Mouse (Mus musculus): ENCODE results near the gene Rbfox3. TPM values are rescaled to one million over a fixed set of nuclear protein-coding genes. Genes with fewer than 3 reads are reported as not detected.

Gene Rbfox3
- polyA plus RNA-seq, 1 experiment from 2014 or later = 56.3 TPM

DNA sequence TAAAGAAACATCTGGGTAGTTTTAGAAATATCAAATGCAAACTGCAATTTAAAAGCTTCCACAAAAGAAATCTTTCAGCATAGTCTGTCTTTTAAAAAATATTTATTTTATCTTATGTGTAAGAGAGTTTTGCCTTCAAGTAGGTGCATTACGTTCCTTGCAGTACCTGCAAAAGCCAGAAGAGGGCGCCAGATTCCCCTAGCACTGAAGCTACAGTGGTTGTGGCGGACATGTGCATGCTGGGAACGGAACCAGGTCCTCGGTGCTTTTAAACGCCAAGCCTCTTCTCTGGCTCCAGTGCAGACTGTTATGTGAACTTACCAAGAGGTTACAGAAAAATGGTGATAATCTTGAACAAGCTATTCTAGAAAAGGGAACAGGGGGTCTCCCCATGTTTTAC is 451.1 kb downstream of the Rbfox3 start:
- no peaks in the 10 kb centered on the region for H3K4me1 ChIP-seq (replicated peaks; ENCODE audit: control insufficient read depth, insufficient read depth, low read length)
- 53% methylated on average over 6 of the region's 6 CpGs for WGBS

GRCm38 (mm10) chr11:118459536-118459935 is 451.9 kb downstream of the Rbfox3 start:
- no peaks in the 10 kb centered on the region for H3K36me3 ChIP-seq (ENCODE audit: control insufficient read depth, insufficient read depth)
- 85% methylated on average over 4 of the region's 4 CpGs for WGBS
- H3K9ac ChIP-seq (replicated peaks; ENCODE audit: low read depth, low read length) = no peak overlapping the region
- no peak overlapping the region for H3K4me3 ChIP-seq (replicated peaks; ENCODE audit: low read length)
- no peak overlapping the region for H3K4me2 ChIP-seq (ENCODE audit: low read length)
- no peaks in the 10 kb centered on the region for H3K4me1 ChIP-seq (replicated peaks; ENCODE audit: control insufficient read depth, insufficient read depth, low read length)
- no peaks in the 10 kb centered on the region for H3K9me3 ChIP-seq (ENCODE audit: control insufficient read depth, low read length)
- H3K27ac ChIP-seq (ENCODE audit: low read length) = no peak overlapping the region
- H3K27me3 ChIP-seq (replicated peaks; ENCODE audit: control insufficient read depth, insufficient read depth, low read length) = no peaks in the 10 kb centered on the region
- ATAC-seq = no peak

More for the DNA sequence above, 451.1 kb downstream of the Rbfox3 start:
- H3K4me2 ChIP-seq (ENCODE audit: low read length) = no peak overlapping the region
- no peaks in the 10 kb centered on the region for H3K36me3 ChIP-seq (ENCODE audit: control insufficient read depth, insufficient read depth)
- H3K27me3 ChIP-seq (replicated peaks; ENCODE audit: control insufficient read depth, insufficient read depth, low read length) = no peaks in the 10 kb centered on the region
- no peaks in the 10 kb centered on the region for H3K9me3 ChIP-seq (ENCODE audit: control insufficient read depth, low read length)
- no peak for ATAC-seq
- no peak overlapping the region for H3K9ac ChIP-seq (replicated peaks; ENCODE audit: low read depth, low read length)
- H3K27ac ChIP-seq (ENCODE audit: low read length) = no peak overlapping the region
- H3K4me3 ChIP-seq (replicated peaks; ENCODE audit: low read length) = no peak overlapping the region

GRCm38 (mm10) chr11:118459051-118459450 is 452.3 kb downstream of the Rbfox3 start:
- Histone ChIP-seq H3K4me2 (ENCODE audit: low read length) (no peak overlapping the region), H3K4me1 (replicated peaks; ENCODE audit: control insufficient read depth, insufficient read depth, low read length) (no peaks in the 10 kb centered on the region), H3K9me3 (ENCODE audit: control insufficient read depth, low read length) (no peaks in the 10 kb centered on the region), H3K4me3 (replicated peaks; ENCODE audit: low read length) (no peak overlapping the region), H3K9ac (replicated peaks; ENCODE audit: low read depth, low read length) (no peak overlapping the region), H3K27me3 (replicated peaks; ENCODE audit: control insufficient read depth, insufficient read depth, low read length) (no peaks in the 10 kb centered on the region), H3K27ac (ENCODE audit: low read length) (no peak overlapping the region), H3K36me3 (ENCODE audit: control insufficient read depth, insufficient read depth) (no peaks in the 10 kb centered on the region)
- 68% methylated on average over 8 of the region's 8 CpGs for WGBS
- ATAC-seq = no peak

DNA sequence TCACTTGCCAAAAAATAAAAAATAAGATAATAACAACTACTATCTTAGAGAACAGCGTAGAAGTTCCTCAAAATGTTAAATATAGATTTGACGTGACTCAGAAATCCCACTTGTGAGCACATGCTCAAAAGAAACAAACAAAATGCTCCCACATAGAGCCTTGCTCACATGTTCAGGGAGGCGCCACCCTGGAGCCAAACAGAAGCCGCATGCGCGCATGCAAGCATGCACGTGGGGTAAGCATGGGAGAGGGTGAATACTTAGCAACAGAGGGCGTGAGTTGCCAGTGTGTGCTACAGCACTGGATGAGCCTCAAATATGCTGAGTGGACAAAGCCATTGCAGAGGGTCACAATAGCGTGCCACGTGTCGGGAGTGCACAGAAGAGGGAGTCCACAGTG is 454.5 kb downstream of the Rbfox3 start:
- Histone ChIP-seq H3K36me3 (ENCODE audit: control insufficient read depth, insufficient read depth) (no peaks in the 10 kb centered on the region), H3K27ac (ENCODE audit: low read length) (no peak overlapping the region), H3K4me3 (replicated peaks; ENCODE audit: low read length) (no peak overlapping the region), H3K9me3 (ENCODE audit: control insufficient read depth, low read length) (no peaks in the 10 kb centered on the region), H3K4me1 (replicated peaks; ENCODE audit: control insufficient read depth, insufficient read depth, low read length) (no peaks in the 10 kb centered on the region), H3K27me3 (replicated peaks; ENCODE audit: control insufficient read depth, insufficient read depth, low read length) (no peaks in the 10 kb centered on the region), H3K4me2 (ENCODE audit: low read length) (no peak overlapping the region), H3K9ac (replicated peaks; ENCODE audit: low read depth, low read length) (no peak overlapping the region)
- no peak for ATAC-seq
- 70% methylated on average over 11 of the region's 11 CpGs for WGBS

DNA sequence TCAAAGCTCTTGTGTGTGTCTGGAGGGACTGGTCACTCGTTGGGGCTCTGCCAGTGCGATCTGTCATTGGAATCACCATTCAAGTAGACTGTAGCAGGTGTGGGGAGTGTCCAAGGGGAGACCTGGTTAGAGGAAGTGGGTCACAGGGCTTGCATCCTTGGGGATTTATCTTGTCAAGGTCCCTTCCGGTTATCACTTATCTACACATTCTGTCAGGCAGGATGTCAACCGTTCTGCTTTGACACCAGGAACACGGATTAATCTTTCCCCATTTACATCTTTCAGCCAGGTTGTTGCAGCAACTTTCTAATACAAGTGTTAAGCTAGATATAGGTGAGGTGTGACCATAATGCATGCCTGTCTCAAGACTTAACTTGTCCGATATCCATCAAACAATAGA is 455.6 kb downstream of the Rbfox3 start:
- no peak overlapping the region for H3K4me2 ChIP-seq (ENCODE audit: low read length)
- no peaks in the 10 kb centered on the region for H3K9me3 ChIP-seq (ENCODE audit: control insufficient read depth, low read length)
- H3K4me3 ChIP-seq (replicated peaks; ENCODE audit: low read length) = no peak overlapping the region
- no peak overlapping the region for H3K27ac ChIP-seq (ENCODE audit: low read length)
- no peaks in the 10 kb centered on the region for H3K4me1 ChIP-seq (replicated peaks; ENCODE audit: control insufficient read depth, insufficient read depth, low read length)
- no peaks in the 10 kb centered on the region for H3K27me3 ChIP-seq (replicated peaks; ENCODE audit: control insufficient read depth, insufficient read depth, low read length)
- H3K9ac ChIP-seq (replicated peaks; ENCODE audit: low read depth, low read length) = no peak overlapping the region
- no peaks in the 10 kb centered on the region for H3K36me3 ChIP-seq (ENCODE audit: control insufficient read depth, insufficient read depth)
- ATAC-seq = no peak
- WGBS = 93% methylated on average over 6 of the region's 6 CpGs

DNA sequence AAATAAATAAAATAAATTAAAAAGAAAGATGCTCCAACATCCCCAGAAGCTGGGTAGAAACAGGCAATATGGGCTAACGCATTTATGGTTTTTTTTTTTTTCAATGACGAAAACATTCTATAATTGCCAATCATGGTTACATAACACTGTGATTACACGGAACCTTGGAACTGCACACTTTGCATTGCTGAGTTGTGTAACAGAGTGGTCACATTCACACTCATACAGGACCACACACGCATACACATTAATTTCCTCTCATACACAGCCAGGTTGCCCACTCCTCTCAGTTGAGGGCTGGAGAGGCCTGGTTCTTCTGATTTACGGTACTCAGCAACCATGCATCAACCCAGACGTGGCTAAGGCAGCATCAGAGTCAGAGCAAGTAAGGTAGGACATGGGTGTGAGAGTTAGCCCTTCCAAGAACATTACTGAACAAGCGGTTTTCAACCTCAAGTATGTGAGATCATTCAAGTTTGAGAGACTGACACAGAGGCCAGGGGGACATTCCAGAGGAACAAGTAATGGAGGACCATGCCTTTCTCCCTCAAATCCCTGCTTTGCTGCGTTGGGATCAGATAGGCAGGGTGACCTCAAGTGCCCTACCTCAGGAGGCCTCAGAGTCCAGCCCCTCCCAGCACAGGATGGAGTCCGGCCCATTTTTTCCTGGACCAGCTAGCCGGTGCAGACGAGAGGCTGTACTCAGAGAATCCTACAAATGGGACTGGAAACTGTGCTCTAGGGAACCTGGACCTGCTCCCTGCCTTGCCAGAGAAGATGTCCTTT is 457.3 kb downstream of the Rbfox3 start:
- no peak for ATAC-seq
- Histone ChIP-seq H3K4me3 (replicated peaks; ENCODE audit: low read length) (no peak overlapping the region), H3K27me3 (replicated peaks; ENCODE audit: control insufficient read depth, insufficient read depth, low read length) (no peaks in the 10 kb centered on the region), H3K27ac (ENCODE audit: low read length) (no peak overlapping the region), H3K36me3 (ENCODE audit: control insufficient read depth, insufficient read depth) (no peaks in the 10 kb centered on the region), H3K4me2 (ENCODE audit: low read length) (no peak overlapping the region), H3K9me3 (ENCODE audit: control insufficient read depth, low read length) (no peaks in the 10 kb centered on the region), H3K4me1 (replicated peaks; ENCODE audit: control insufficient read depth, insufficient read depth, low read length) (no peaks in the 10 kb centered on the region), H3K9ac (replicated peaks; ENCODE audit: low read depth, low read length) (no peak overlapping the region)
- 80% methylated on average over 11 of the region's 11 CpGs for WGBS

DNA sequence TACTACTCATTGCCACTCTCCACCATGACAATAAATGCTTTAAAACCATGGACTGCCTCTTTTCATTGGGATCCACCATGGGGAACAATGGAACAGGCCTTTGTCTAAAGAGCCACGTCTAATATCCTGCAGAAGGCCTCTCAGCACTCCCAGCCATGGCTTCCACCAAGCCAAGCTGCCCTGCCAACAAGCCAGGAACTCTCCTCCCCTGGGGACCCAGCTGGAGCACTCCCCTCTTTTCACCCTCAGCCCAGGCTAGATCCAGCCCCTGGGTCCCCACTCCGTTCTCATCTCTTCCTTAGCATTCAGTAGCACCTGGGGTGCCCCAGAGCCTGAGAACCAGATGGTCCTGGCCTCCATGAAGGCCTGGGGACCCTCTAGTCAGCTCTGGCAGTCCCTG is 458.4 kb downstream of the Rbfox3 start:
- 71% methylated on average over 2 of the region's 2 CpGs for WGBS

DNA sequence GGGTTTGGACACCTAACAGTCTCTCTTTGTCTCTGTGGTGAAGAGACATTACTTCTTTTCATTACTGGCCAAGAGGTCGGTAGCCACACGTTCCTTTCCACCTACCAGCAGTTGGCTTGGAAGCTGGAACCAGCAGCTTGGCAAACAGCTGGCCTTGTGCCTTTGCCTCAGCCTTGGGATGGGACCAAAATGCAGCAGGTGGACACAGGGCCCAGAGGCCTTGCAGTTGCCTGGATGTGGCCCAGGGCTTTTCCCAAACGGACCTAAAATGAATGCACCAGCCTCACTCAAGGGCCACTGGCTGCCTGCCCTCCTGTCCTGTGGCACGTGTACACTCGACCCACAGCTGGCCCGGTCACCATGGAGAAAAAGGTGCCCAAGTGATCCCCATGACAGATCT is 460.2 kb downstream of the Rbfox3 start:
- no peak overlapping the region for H3K4me3 ChIP-seq (replicated peaks; ENCODE audit: low read length)
- ATAC-seq = no peak
- H3K9ac ChIP-seq (replicated peaks; ENCODE audit: low read depth, low read length) = no peak overlapping the region
- H3K27ac ChIP-seq (ENCODE audit: low read length) = no peak overlapping the region
- no peaks in the 10 kb centered on the region for H3K9me3 ChIP-seq (ENCODE audit: control insufficient read depth, low read length)
- no peaks in the 10 kb centered on the region for H3K36me3 ChIP-seq (ENCODE audit: control insufficient read depth, insufficient read depth)
- no peak overlapping the region for H3K4me2 ChIP-seq (ENCODE audit: low read length)
- H3K27me3 ChIP-seq (replicated peaks; ENCODE audit: control insufficient read depth, insufficient read depth, low read length) = no peaks in the 10 kb centered on the region
- WGBS = 85% methylated on average over 6 of the region's 6 CpGs
- no peaks in the 10 kb centered on the region for H3K4me1 ChIP-seq (replicated peaks; ENCODE audit: control insufficient read depth, insufficient read depth, low read length)

More for the DNA sequence above, 458.4 kb downstream of the Rbfox3 start:
- H3K9me3 ChIP-seq (ENCODE audit: control insufficient read depth, low read length) = no peaks in the 10 kb centered on the region
- no peaks in the 10 kb centered on the region for H3K36me3 ChIP-seq (ENCODE audit: control insufficient read depth, insufficient read depth)
- no peaks in the 10 kb centered on the region for H3K27me3 ChIP-seq (replicated peaks; ENCODE audit: control insufficient read depth, insufficient read depth, low read length)
- no peak overlapping the region for H3K4me2 ChIP-seq (ENCODE audit: low read length)
- no peak overlapping the region for H3K9ac ChIP-seq (replicated peaks; ENCODE audit: low read depth, low read length)
- no peak overlapping the region for H3K4me3 ChIP-seq (replicated peaks; ENCODE audit: low read length)
- no peak for ATAC-seq
- no peak overlapping the region for H3K27ac ChIP-seq (ENCODE audit: low read length)
- no peaks in the 10 kb centered on the region for H3K4me1 ChIP-seq (replicated peaks; ENCODE audit: control insufficient read depth, insufficient read depth, low read length)

GRCm38 (mm10) chr11:118448385-118448784 is 463.0 kb downstream of the Rbfox3 start:
- H3K4me2 ChIP-seq (ENCODE audit: low read length) = no peak overlapping the region
- no peak for ATAC-seq
- H3K4me1 ChIP-seq (replicated peaks; ENCODE audit: control insufficient read depth, insufficient read depth, low read length) = no peaks in the 10 kb centered on the region
- 82% methylated on average over 8 of the region's 8 CpGs for WGBS
- H3K4me3 ChIP-seq (replicated peaks; ENCODE audit: low read length) = no peak overlapping the region
- no peaks in the 10 kb centered on the region for H3K27me3 ChIP-seq (replicated peaks; ENCODE audit: control insufficient read depth, insufficient read depth, low read length)
- H3K27ac ChIP-seq (ENCODE audit: low read length) = no peak overlapping the region
- H3K9ac ChIP-seq (replicated peaks; ENCODE audit: low read depth, low read length) = no peak overlapping the region
- H3K36me3 ChIP-seq (ENCODE audit: control insufficient read depth, insufficient read depth) = no peaks in the 10 kb centered on the region
- no peaks in the 10 kb centered on the region for H3K9me3 ChIP-seq (ENCODE audit: control insufficient read depth, low read length)

DNA sequence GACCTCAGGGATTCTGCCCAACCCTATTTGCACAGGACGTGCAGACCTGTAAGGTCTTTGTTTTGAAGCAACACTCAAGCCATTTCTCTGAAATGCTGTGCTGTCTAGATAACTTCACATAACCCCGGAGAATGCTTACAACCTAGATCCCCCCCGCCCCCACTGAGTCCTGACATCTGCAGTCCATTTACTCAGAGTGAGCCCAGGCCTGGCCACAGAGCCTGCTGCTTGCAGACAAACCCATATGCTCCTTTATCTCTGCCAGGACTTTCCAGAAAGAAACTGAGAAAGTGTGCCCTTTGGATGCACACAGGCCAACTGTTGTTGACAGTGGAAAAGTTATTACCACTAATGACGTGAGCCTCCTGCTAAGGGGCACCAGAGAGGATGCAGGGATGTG is 464.1 kb downstream of the Rbfox3 start:
- no peaks in the 10 kb centered on the region for H3K27me3 ChIP-seq (replicated peaks; ENCODE audit: control insufficient read depth, insufficient read depth, low read length)
- no peak overlapping the region for H3K9ac ChIP-seq (replicated peaks; ENCODE audit: low read depth, low read length)
- no peak for ATAC-seq
- H3K9me3 ChIP-seq (ENCODE audit: control insufficient read depth, low read length) = no peaks in the 10 kb centered on the region
- no peaks in the 10 kb centered on the region for H3K36me3 ChIP-seq (ENCODE audit: control insufficient read depth, insufficient read depth)
- 66% methylated on average over 4 of the region's 4 CpGs for WGBS
- no peak overlapping the region for H3K4me3 ChIP-seq (replicated peaks; ENCODE audit: low read length)
- no peaks in the 10 kb centered on the region for H3K4me1 ChIP-seq (replicated peaks; ENCODE audit: control insufficient read depth, insufficient read depth, low read length)
- no peak overlapping the region for H3K27ac ChIP-seq (ENCODE audit: low read length)
- no peak overlapping the region for H3K4me2 ChIP-seq (ENCODE audit: low read length)
